ENCODE assay signal across 7 mouse cellular contexts in the genomic region with DNA sequence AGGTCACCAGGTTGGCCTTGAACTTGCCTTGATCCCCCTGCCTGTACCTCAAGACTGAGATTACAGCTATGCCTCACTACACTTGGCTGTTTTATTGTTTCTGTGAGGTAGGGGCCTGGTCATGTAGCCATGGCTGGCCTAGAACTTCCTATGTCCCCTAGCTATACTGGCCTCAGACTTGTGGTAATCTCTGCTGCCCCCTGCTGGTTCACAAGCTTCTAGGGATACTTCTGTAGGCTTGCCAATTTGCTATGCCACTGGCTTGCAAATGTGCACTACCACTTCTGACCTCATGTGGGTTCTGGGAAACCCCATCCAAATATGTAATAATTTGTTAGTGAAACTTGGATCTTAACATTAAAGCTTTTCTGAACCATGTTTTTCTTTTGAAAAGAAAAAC.
DNase-seq lines count a peak whose midpoint lies in the region; ATAC-seq and TF ChIP-seq lines count a peak whose summit lies in the region.

No protein-coding gene starts in this region.

- peak; percentile 64 for DNase-seq in MEL (ENCODE audit: low read depth, low spot score)
- peak; percentile 80 for DNase-seq in brain, adult 2 months (ENCODE audit: low read depth, low spot score)
- peak; percentile 57 for DNase-seq in forebrain, postnatal 0 days
- peak; percentile 15 to 30 for DNase-seq in layer of hippocampus, postnatal 36 days
- DNase-seq in spleen, adult 12 weeks (ENCODE audit: low spot score), result peak; percentile 7

- peak; percentile 43 for TF ChIP-seq RAD21 in MEL (IDR thresholded peaks at IDR 0.05; ENCODE audit: low read depth, low read length)

- no peaks in the 10 kb centered on the region for H3K27me3 ChIP-seq in MEL (ENCODE audit: control insufficient read depth in 1 of 2, insufficient read depth in 2 of 2, low read length in 2 of 2)
- no peaks in the 10 kb centered on the region for H3K27me3 ChIP-seq in forebrain, postnatal 0 days (ENCODE audit: insufficient read depth, low read length)

- no peaks in the 10 kb centered on the region for H3K9me3 ChIP-seq in MEL (replicated peaks; ENCODE audit: insufficient read depth, low read length)
- H3K9me3 ChIP-seq in forebrain, postnatal 0 days (ENCODE audit: low read length), result no peaks in the 10 kb centered on the region

- peak; percentile 40 to 62 (median 49) for TF ChIP-seq CTCF in MEL (IDR thresholded peaks at IDR 0.05 in 2 of 3, conservative IDR thresholded peaks at IDR 0.05 in 1 of 3; ENCODE audit: control insufficient read depth in 1 of 3, insufficient read depth in 1 of 3, low read depth in 2 of 3, low read length in 3 of 3, poor library complexity in 1 of 3, severe bottlenecking in 1 of 3)
- peak; percentile 64 for TF ChIP-seq CTCF in forebrain, postnatal 0 days (IDR thresholded peaks at IDR 0.05; ENCODE audit: low read depth)

- H3K27ac ChIP-seq in MEL (ENCODE audit: control insufficient read depth, low read depth, low read length), result no peak overlapping the region
- H3K27ac ChIP-seq in forebrain, postnatal 0 days (ENCODE audit: low read depth, low read length), result no peak overlapping the region

- H3K4me3 ChIP-seq in MEL (ENCODE audit: control insufficient read depth in 1 of 2, insufficient read depth in 1 of 2, low read depth in 2 of 2, low read length in 2 of 2), result no peak overlapping the region
- no peak overlapping the region for H3K4me3 ChIP-seq in forebrain, postnatal 0 days (ENCODE audit: low read depth, low read length)

- H3K79me2 ChIP-seq in MEL (ENCODE audit: control insufficient read depth, insufficient read depth, low read length, poor library complexity), result no peaks in the 10 kb centered on the region

- H3K4me1 ChIP-seq in MEL (ENCODE audit: control insufficient read depth in 1 of 2, insufficient read depth in 2 of 2, low read length in 2 of 2), result no peaks in the 10 kb centered on the region
- H3K4me1 ChIP-seq in forebrain, postnatal 0 days (ENCODE audit: insufficient read depth), result no peaks in the 10 kb centered on the region

- TF ChIP-seq EP300 in MEL (IDR thresholded peaks at IDR 0.05; ENCODE audit: low read depth in 1 of 2, low read length in 2 of 2), result no peak

- H3K4me2 ChIP-seq in forebrain, postnatal 0 days (ENCODE audit: low read depth), result no peak overlapping the region

- ATAC-seq in forebrain, postnatal 0 days, result peak; percentile 65
- ATAC-seq in hematopoietic stem cell, adult 5-6 weeks (replicated peaks in 1 of 2; ENCODE audit: insufficient read depth in 1 of 2, low FRiP score in 2 of 2, low TSS enrichment in 1 of 2, low read depth in 1 of 2, poor library complexity in 2 of 2, severe bottlenecking in 2 of 2), result peak; percentile 88 to 90
- ATAC-seq in megakaryocyte-erythroid progenitor cell, adult 5-6 weeks (replicated peaks; ENCODE audit: low FRiP score, low TSS enrichment, poor library complexity, severe bottlenecking), result peak; percentile 99

- TF ChIP-seq POLR2A in MEL (IDR thresholded peaks at IDR 0.05; ENCODE audit: control insufficient read depth in 1 of 2, insufficient read depth in 1 of 2, low read depth in 1 of 2, low read length in 2 of 2, poor library complexity in 1 of 2), result no peak

- H3K9ac ChIP-seq in MEL (ENCODE audit: control insufficient read depth, low read depth, low read length, poor library complexity, severe bottlenecking), result no peak overlapping the region
- H3K9ac ChIP-seq in forebrain, postnatal 0 days, result no peak overlapping the region

- no peaks in the 10 kb centered on the region for H3K36me3 ChIP-seq in MEL (ENCODE audit: control insufficient read depth in 1 of 2, insufficient read depth in 2 of 2, low read length in 2 of 2)
- H3K36me3 ChIP-seq in forebrain, postnatal 0 days (ENCODE audit: insufficient read depth), result no peaks in the 10 kb centered on the region

TF ChIP-seq in MEL, 35 proteins besides CTCF, POLR2A, EP300 and RAD21:
- TF ChIP-seq TCF12 (IDR thresholded peaks at IDR 0.05; ENCODE audit: low read depth, low read length) (no peak), NRF1 (IDR thresholded peaks at IDR 0.05; ENCODE audit: insufficient read depth, low read depth, low read length, poor library complexity, severe bottlenecking) (no peak), NELFE (IDR thresholded peaks at IDR 0.05; ENCODE audit: low read depth, low read length) (no peak), MAX (IDR thresholded peaks at IDR 0.05; ENCODE audit: low read length) (no peak), MYB (IDR thresholded peaks at IDR 0.05; ENCODE audit: low read depth, low read length) (no peak), SMC3 (IDR thresholded peaks at IDR 0.05; ENCODE audit: low read depth, low read length) (peak; percentile 42), POLR2AphosphoS2 (IDR thresholded peaks at IDR 0.05; ENCODE audit: low read length) (no peak), ZKSCAN1 (IDR thresholded peaks at IDR 0.05; ENCODE audit: low read depth, low read length) (no peak), UBTF (IDR thresholded peaks at IDR 0.05; ENCODE audit: borderline replicate concordance, insufficient read depth, low read depth, low read length) (no peak), KAT2A (conservative IDR thresholded peaks at IDR 0.05; ENCODE audit: low read depth, low read length) (no peak), GATA1 (IDR thresholded peaks at IDR 0.05; ENCODE audit: low read depth, low read length) (no peak), HCFC1 (IDR thresholded peaks at IDR 0.05; ENCODE audit: low read depth, low read length) (no peak), E2F4 (IDR thresholded peaks at IDR 0.05; ENCODE audit: borderline replicate concordance, low read depth, low read length) (no peak), ZC3H11A (IDR thresholded peaks at IDR 0.05; ENCODE audit: low read depth, low read length) (0 out of 2 replicates have a peak, but pooled peaks have one; percentile 19), RCOR1 (IDR thresholded peaks at IDR 0.05; ENCODE audit: low read depth, low read length) (no peak), MAFK (IDR thresholded peaks at IDR 0.05; ENCODE audit: borderline replicate concordance, low read depth, low read length) (no peak), MYC (IDR thresholded peaks at IDR 0.05; ENCODE audit: low read depth, low read length) (no peak)

Comparison
In these comparisons a context has a peak if more than half of its experiments do, and no peak if none do; other contexts are left out.
1. DNase-seq: peak in every context shown above with its lines; median percentile 80 in brain, adult 2 months; 64 in MEL; 57 in forebrain, postnatal 0 days; 22 in layer of hippocampus, postnatal 36 days; 7 in spleen, adult 12 weeks.